Mouse (Mus musculus) v-Abl transformed pro-B cells (cell line): ENCODE measurements around the gene Tent5c.

ENCODE experiments used
- in situ Hi-C, 2 experiments: fragments of 400-800 bp; cut with MboI; formaldehyde crosslinking; loops; one replicate each; pipeline ENCODE4 v1.15.1; 2025; ENCODE audit not compliant: unreplicated experiment in 2 of 2

Gene Tent5c

GRCm38 (mm10) chr3:100409280-100409679, 79.8 kb downstream of the Tent5c start:
- in situ Hi-C loops, result no loop called here

- in situ Hi-C loops, result no loop called here
Observed at GRCm38 (mm10) chr3:100408351-100409043, 80.6 kb downstream of the Tent5c start.

GRCm38 (mm10) chr3:100402656-100403055, 86.5 kb downstream of the Tent5c start:
- in situ Hi-C loops, result no loop called here
